Comparison of ENCODE assay signal across 8 mouse cellular contexts in the genomic region with DNA sequence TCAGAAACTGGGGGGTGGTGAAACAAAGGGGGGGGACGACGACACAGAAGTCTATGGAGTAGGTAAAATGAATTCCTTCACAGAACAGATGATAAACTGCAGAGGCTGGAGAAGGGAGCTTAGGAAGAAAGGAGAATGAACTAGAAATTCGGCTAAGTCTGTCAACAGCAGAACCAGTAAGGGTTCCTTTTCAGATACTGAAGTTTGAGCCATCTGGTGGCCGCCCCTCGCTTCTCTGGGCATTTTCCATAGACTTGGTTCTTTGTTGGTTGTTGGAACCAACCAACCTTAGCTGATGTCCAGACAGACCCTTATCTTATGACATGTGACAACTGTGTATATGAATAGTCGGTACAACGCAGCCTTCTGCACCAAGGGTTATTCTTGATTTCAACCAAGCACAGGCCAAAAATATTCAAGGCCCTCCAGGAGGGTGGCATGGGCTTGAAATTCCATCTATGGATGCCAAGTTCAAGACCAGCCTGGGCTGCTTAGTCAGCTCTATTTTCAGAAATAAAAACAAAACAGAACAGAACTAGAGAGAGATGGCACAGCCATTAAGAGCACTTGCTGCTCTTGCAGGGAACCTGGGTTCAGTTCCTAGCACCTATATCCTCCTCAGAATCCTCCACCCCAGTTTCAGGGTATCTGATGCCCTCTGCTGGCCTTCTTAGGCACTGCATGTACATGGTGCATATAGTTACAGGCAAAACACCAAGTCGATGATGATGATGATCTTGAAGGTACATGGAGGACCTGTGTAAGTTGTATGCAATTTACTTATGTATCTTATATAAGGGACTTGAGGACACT. TPM values are rescaled to one million over a fixed set of nuclear protein-coding genes. Genes with fewer than 3 reads are reported as not detected.
DNase-seq lines count a peak whose midpoint lies in the region; ATAC-seq and TF ChIP-seq lines count a peak whose summit lies in the region.

No protein-coding gene starts in this region.

- H3K4me1 ChIP-seq in heart, embryonic 10.5 days: peaks cover 65% of the 10 kb centered on the region
- peaks cover 89% of the 10 kb centered on the region for H3K4me1 ChIP-seq in G1E (ENCODE audit: insufficient read depth, low read depth, low read length)
- peaks cover 35% of the 10 kb centered on the region for H3K4me1 ChIP-seq in heart, embryonic 11.5 days (ENCODE audit: control insufficient read depth, insufficient read depth, low read length)
- H3K4me1 ChIP-seq in limb, embryonic 15.5 days: peaks cover 55% of the 10 kb centered on the region

- H3K4me2 ChIP-seq in heart, embryonic 11.5 days: peak overlapping the region; percentile 98
- peak overlapping the region; percentile 92; the same call in 1 of the 2 replicates for H3K4me2 ChIP-seq in limb, embryonic 15.5 days

- WGBS in heart, embryonic 10.5 days: 66% methylated on average over 8 of the region's 8 CpGs
- 67% methylated on average over 8 of the region's 8 CpGs for WGBS in heart, embryonic 11.5 days (ENCODE audit: insufficient replicate concordance)
- 76% methylated on average over 8 of the region's 8 CpGs for whole genome bisulfite sequencing in limb, embryonic 15.5 days

- no peak for DNase-seq in heart, embryonic 10.5 days (ENCODE audit: low spot score)
- no peak for DNase-seq in heart, adult 8-10 months (ENCODE audit: low spot score)
- no peak for DNase-seq in G1E (ENCODE audit: low spot score)
- DNase-seq in natural killer cell, adult 2 months (ENCODE audit: low spot score in 2 of 2): peak; percentile 58 to 77
- DNase-seq in left cerebral cortex, adult 18-20 months (ENCODE audit: low spot score in 2 of 2): no peak
- no peak for DNase-seq in ovary, postnatal 14 days (ENCODE audit: low spot score)

- peak overlapping the region; percentile 90; the same call in 1 of the 2 replicates for H3K9ac ChIP-seq in heart, embryonic 11.5 days (ENCODE audit: low read depth, low read length)
- no peak overlapping the region for H3K9ac ChIP-seq in limb, embryonic 15.5 days

- peak overlapping the region; percentile 71 for H3K4me3 ChIP-seq in heart, embryonic 10.5 days
- H3K4me3 ChIP-seq in G1E (ENCODE audit: low read depth, low read length): peak overlapping the region; percentile 74; the same call in 1 of the 2 replicates
- peak overlapping the region; percentile 49 for H3K4me3 ChIP-seq in heart, embryonic 11.5 days (ENCODE audit: low read depth, low read length)
- peak overlapping the region; percentile 69 for H3K4me3 ChIP-seq in limb, embryonic 15.5 days

- no peaks in the 10 kb centered on the region for H3K27me3 ChIP-seq in heart, embryonic 10.5 days (ENCODE audit: insufficient read depth, poor library complexity, severe bottlenecking)
- peaks cover 13% of the 10 kb centered on the region; the same call in 1 of the 2 replicates for H3K27me3 ChIP-seq in G1E (ENCODE audit: insufficient read depth, low read length)
- H3K27me3 ChIP-seq in heart, embryonic 11.5 days (ENCODE audit: control insufficient read depth, insufficient read depth, low read length): no peaks in the 10 kb centered on the region
- no peaks in the 10 kb centered on the region for H3K27me3 ChIP-seq in limb, embryonic 15.5 days

- no peaks in the 10 kb centered on the region for H3K9me3 ChIP-seq in heart, embryonic 10.5 days
- peaks cover 4% of the 10 kb centered on the region; the same call in 1 of the 2 replicates for H3K9me3 ChIP-seq in G1E (replicated peaks)
- H3K9me3 ChIP-seq in heart, embryonic 11.5 days (replicated peaks; ENCODE audit: control insufficient read depth, low read length): no peaks in the 10 kb centered on the region; the same call in 1 of the 2 replicates
- no peaks in the 10 kb centered on the region for H3K9me3 ChIP-seq in limb, embryonic 15.5 days

- no peak for ATAC-seq in G1E (ENCODE audit: extremely low read depth, insufficient number of reproducible peaks, low FRiP score, poor library complexity, severe bottlenecking)
- ATAC-seq in heart, embryonic 11.5 days (replicated peaks; ENCODE audit: insufficient number of reproducible peaks, low FRiP score, low TSS enrichment): no peak
- no peak for ATAC-seq in limb, embryonic 15.5 days (ENCODE audit: insufficient number of reproducible peaks, low FRiP score, low TSS enrichment, low read depth)

- H3K36me3 ChIP-seq in heart, embryonic 10.5 days: peaks cover 54% of the 10 kb centered on the region
- peaks cover 43% of the 10 kb centered on the region for H3K36me3 ChIP-seq in G1E (replicated peaks)
- H3K36me3 ChIP-seq in heart, embryonic 11.5 days (ENCODE audit: control insufficient read depth, insufficient read depth, low read length): peaks cover 20% of the 10 kb centered on the region
- H3K36me3 ChIP-seq in limb, embryonic 15.5 days: peaks cover 24% of the 10 kb centered on the region

- H3K27ac ChIP-seq in heart, embryonic 10.5 days: peak overlapping the region; percentile 93
- peak overlapping the region; percentile 83 for H3K27ac ChIP-seq in heart, embryonic 11.5 days (ENCODE audit: low read depth, low read length)
- 0 out of 2 replicates have a peak overlapping the region, but pooled peaks have one; percentile 97 for H3K27ac ChIP-seq in limb, embryonic 15.5 days

- TF ChIP-seq CTCF in G1E (IDR thresholded peaks at IDR 0.05; ENCODE audit: low read depth, low read length): peak; percentile 44; the same call in 1 of the 2 replicates

RNA-seq across cellular contexts. Expression of a gene that starts 5.7 kb away (rescaled TPM):
- 19.9 and 22.2 TPM in 2 replicates for polyA plus RNA-seq in heart, embryonic 10.5 days (2016; fragmentation: Nextera tagmentation; extraction: Ambion mirVana)
- total RNA-seq in heart, adult 8-10 months (2022): 10 to 100 TPM; 10.5 to 13.5 (median 11.8) TPM
- total RNA-seq in G1E (2014; fragmentation: Nextera tagmentation) (61.9 and 73.7 TPM in 2 replicates), G1E (2017) (31.1 and 33.1 TPM in 2 replicates)
- polyA plus RNA-seq in G1E (2012): 87.9 and 103 TPM in 2 replicates
- polyA plus RNA-seq in heart, embryonic 11.5 days (2014; fragmentation: Nextera tagmentation; extraction: Ambion mirVana): 21.3 and 25.0 TPM in 2 replicates
- 24.8 and 28.8 TPM in 2 replicates for polyA plus RNA-seq in limb, embryonic 15.5 days (2015; fragmentation: Nextera tagmentation; extraction: Ambion mirVana)
- total RNA-seq in left cerebral cortex, adult 18-20 months (2021): 1 to 10 TPM; 8.9 to 9.1 TPM

RNA-seq across cellular contexts. Expression of a gene that starts 8.5 kb away (rescaled TPM):
- polyA plus RNA-seq in heart, embryonic 10.5 days (2016; fragmentation: Nextera tagmentation; extraction: Ambion mirVana): 34.8 and 44.5 TPM in 2 replicates
- 10 to 100 TPM; 18.7 to 20.8 (median 20.1) TPM for total RNA-seq in heart, adult 8-10 months (2022)
- total RNA-seq in G1E (2014; fragmentation: Nextera tagmentation): 48.8 and 56.3 TPM in 2 replicates
- total RNA-seq in G1E (2017): 76.8 and 81.1 TPM in 2 replicates
- polyA plus RNA-seq in G1E (2012): 73.6 and 77.5 TPM in 2 replicates
- polyA plus RNA-seq in heart, embryonic 11.5 days (2014; fragmentation: Nextera tagmentation; extraction: Ambion mirVana): 23.8 and 25.9 TPM in 2 replicates
- polyA plus RNA-seq in limb, embryonic 15.5 days (2015; fragmentation: Nextera tagmentation; extraction: Ambion mirVana): 36.8 and 41.3 TPM in 2 replicates
- total RNA-seq in left cerebral cortex, adult 18-20 months (2021): 10 to 100 TPM; 30.6 to 32.3 TPM

RNA-seq across cellular contexts. Expression of a gene that starts 10.0 kb away (rescaled TPM):
- 56.5 and 58.3 TPM in 2 replicates for polyA plus RNA-seq in heart, embryonic 10.5 days (2016; fragmentation: Nextera tagmentation; extraction: Ambion mirVana)
- 1 to 10 TPM; 1.7 to 2.9 (median 1.8) TPM for total RNA-seq in heart, adult 8-10 months (2022)
- total RNA-seq in G1E (2014; fragmentation: Nextera tagmentation): 39.9 and 59.9 TPM in 2 replicates
- 51.0 and 53.3 TPM in 2 replicates for total RNA-seq in G1E (2017)
- polyA plus RNA-seq in G1E (2012): 23.4 and 33.1 TPM in 2 replicates
- polyA plus RNA-seq in heart, embryonic 11.5 days (2014; fragmentation: Nextera tagmentation; extraction: Ambion mirVana): 44.5 and 48.1 TPM in 2 replicates
- polyA plus RNA-seq in limb, embryonic 15.5 days (2015; fragmentation: Nextera tagmentation; extraction: Ambion mirVana): 55.5 and 59.0 TPM in 2 replicates
- 1 to 10 TPM; 2.0 to 2.6 TPM for total RNA-seq in left cerebral cortex, adult 18-20 months (2021)

RNA-seq across cellular contexts. Expression of a gene that starts 26.1 kb away (rescaled TPM):
- 23.8 and 26.7 TPM in 2 replicates for polyA plus RNA-seq in heart, embryonic 10.5 days (2016; fragmentation: Nextera tagmentation; extraction: Ambion mirVana)
- 100 to 1,000 TPM in 3 of 4 experiments, 10 to 100 TPM in 1; 85.5 to 115 (median 106) TPM for total RNA-seq in heart, adult 8-10 months (2022)
- total RNA-seq in G1E (2014; fragmentation: Nextera tagmentation) (32.7 and 45.0 TPM in 2 replicates), G1E (2017) (3.1 and 3.3 TPM in 2 replicates)
- polyA plus RNA-seq in G1E (2012): 163 and 185 TPM in 2 replicates
- 22.2 and 26.7 TPM in 2 replicates for polyA plus RNA-seq in heart, embryonic 11.5 days (2014; fragmentation: Nextera tagmentation; extraction: Ambion mirVana)
- 18.0 and 23.0 TPM in 2 replicates for polyA plus RNA-seq in limb, embryonic 15.5 days (2015; fragmentation: Nextera tagmentation; extraction: Ambion mirVana)
- total RNA-seq in left cerebral cortex, adult 18-20 months (2021): 10 to 100 TPM; 56.4 to 57.5 TPM

RNA-seq across cellular contexts. Expression of a gene that starts 29.8 kb away (rescaled TPM):
- polyA plus RNA-seq in heart, embryonic 10.5 days (2016; fragmentation: Nextera tagmentation; extraction: Ambion mirVana): 25.3 and 29.1 TPM in 2 replicates
- 10 to 100 TPM; 11.5 to 12.8 (median 12.0) TPM for total RNA-seq in heart, adult 8-10 months (2022)
- 197 and 209 TPM in 2 replicates for total RNA-seq in G1E (2014; fragmentation: Nextera tagmentation)
- 10.8 and 15.8 TPM in 2 replicates for total RNA-seq in G1E (2017)
- 18.2 and 29.7 TPM in 2 replicates for polyA plus RNA-seq in G1E (2012)
- 19.0 and 19.5 TPM in 2 replicates for polyA plus RNA-seq in heart, embryonic 11.5 days (2014; fragmentation: Nextera tagmentation; extraction: Ambion mirVana)
- 13.0 and 15.0 TPM in 2 replicates for polyA plus RNA-seq in limb, embryonic 15.5 days (2015; fragmentation: Nextera tagmentation; extraction: Ambion mirVana)
- total RNA-seq in left cerebral cortex, adult 18-20 months (2021): 10 to 100 TPM; 17.6 to 17.7 TPM

Comparison
In these comparisons a context has a peak if more than half of its experiments do, and no peak if none do; other contexts are left out.
1. DNase-seq: peak in natural killer cell, adult 2 months (2 of 2); none in heart, embryonic 10.5 days (single experiment), heart, adult 8-10 months (single experiment), G1E (single experiment), left cerebral cortex, adult 18-20 months (0 of 2) and ovary, postnatal 14 days (single experiment).
2. Peak in every context shown above with its lines, with median percentiles within 50 percentile points of each other: H3K27ac ChIP-seq and H3K4me3 ChIP-seq.